Comparison of ENCODE assay signal across 8 mouse cellular contexts in the genomic region with DNA sequence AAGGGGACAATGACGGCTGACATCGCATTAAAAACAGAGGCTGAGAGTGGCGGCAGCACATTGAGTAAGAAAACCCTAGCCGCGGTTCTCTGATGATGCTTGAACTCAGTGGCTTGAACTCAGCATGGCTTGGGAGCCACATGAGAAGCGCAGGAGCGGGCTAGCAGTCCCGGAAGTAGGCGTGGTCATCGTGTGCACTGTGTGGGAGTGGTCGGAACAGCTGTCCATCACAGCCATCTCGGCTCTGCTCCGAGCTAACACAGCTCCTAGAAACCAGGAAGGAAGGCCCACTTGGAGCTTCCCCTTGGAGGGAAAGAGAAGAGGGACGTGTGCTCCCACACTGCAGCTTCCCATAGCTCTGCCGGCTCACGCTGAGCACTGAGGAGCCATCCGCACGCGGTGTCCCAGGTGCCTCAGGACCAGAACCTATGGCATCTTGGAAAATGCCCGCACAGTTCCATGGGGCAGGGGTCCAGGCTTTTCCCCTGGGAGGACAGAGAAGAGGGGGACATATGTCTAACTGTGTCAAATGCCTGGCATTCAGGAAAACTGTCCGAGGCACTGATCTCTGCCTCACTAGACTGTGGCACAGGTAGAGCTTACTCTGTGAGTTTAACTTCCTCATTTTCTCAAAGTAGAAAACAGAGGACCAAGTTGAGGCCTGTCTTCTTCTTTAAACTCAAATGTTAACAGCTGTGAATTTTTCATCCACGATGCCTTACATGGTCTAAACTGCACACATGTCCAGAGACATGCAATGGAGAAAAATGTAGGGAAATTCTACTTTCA. TPM values are rescaled to one million over a fixed set of nuclear protein-coding genes. Genes with fewer than 3 reads are reported as not detected.
DNase-seq lines count a peak whose midpoint lies in the region; ATAC-seq lines count a peak whose summit lies in the region.

No protein-coding gene starts in this region.

- ATAC-seq in kidney, embryonic 14.5 days (ENCODE audit: low FRiP score, low TSS enrichment): peak; percentile 97
- peak; percentile 81; the same call in 1 of the 2 replicates for ATAC-seq in forebrain, embryonic 13.5 days

- WGBS in kidney, embryonic 14.5 days: 34% methylated on average over 22 of the region's 22 CpGs
- 43% methylated on average over 22 of the region's 22 CpGs for WGBS in forebrain, embryonic 13.5 days
- 47% methylated on average over 22 of the region's 22 CpGs for WGBS in large intestine, adult 2 months
- WGBS in midbrain, embryonic 10.5 days: 34% methylated on average over 22 of the region's 22 CpGs

- DNase-seq in kidney, adult 18-20 months: no peak
- DNase-seq in large intestine, adult 2 months (ENCODE audit: low read depth, low spot score): peak; percentile 32
- DNase-seq in midbrain, embryonic 10.5 days (ENCODE audit: low spot score): peak; percentile 75
- no peak for DNase-seq in cerebellum, adult 9-10 months
- no peak for DNase-seq in ovary, postnatal 14 days (ENCODE audit: low spot score)
- no peak for DNase-seq in right cerebral cortex, postnatal 36 days (ENCODE audit: low spot score in 2 of 2)

- H3K4me2 ChIP-seq in kidney, embryonic 14.5 days (replicated peaks; ENCODE audit: low read depth, low read length): peak overlapping the region; percentile 30
- peak overlapping the region; percentile 33 for H3K4me2 ChIP-seq in forebrain, embryonic 13.5 days

- H3K4me1 ChIP-seq in kidney, embryonic 14.5 days (ENCODE audit: control insufficient read depth, insufficient read depth, low read length): no peaks in the 10 kb centered on the region
- 0 out of 2 replicates have a peak, but pooled peaks cover 5% of the 10 kb centered on the region for H3K4me1 ChIP-seq in forebrain, embryonic 13.5 days
- peaks cover 8% of the 10 kb centered on the region for H3K4me1 ChIP-seq in midbrain, embryonic 10.5 days

- H3K9me3 ChIP-seq in kidney, embryonic 14.5 days (ENCODE audit: control insufficient read depth, low read length): peaks cover 5% of the 10 kb centered on the region; the same call in 1 of the 2 replicates
- H3K9me3 ChIP-seq in forebrain, embryonic 13.5 days (replicated peaks): no peaks in the 10 kb centered on the region
- H3K9me3 ChIP-seq in midbrain, embryonic 10.5 days (replicated peaks): peaks cover 6% of the 10 kb centered on the region; the same call in 1 of the 2 replicates

- H3K27me3 ChIP-seq in kidney, embryonic 14.5 days (ENCODE audit: control insufficient read depth, insufficient read depth, low read length): no peaks in the 10 kb centered on the region
- no peaks in the 10 kb centered on the region for H3K27me3 ChIP-seq in forebrain, embryonic 13.5 days
- no peaks in the 10 kb centered on the region for H3K27me3 ChIP-seq in midbrain, embryonic 10.5 days (ENCODE audit: low read depth, poor library complexity, severe bottlenecking)

- peaks cover 9% of the 10 kb centered on the region; the same call in 1 of the 2 replicates for H3K36me3 ChIP-seq in kidney, embryonic 14.5 days (ENCODE audit: control insufficient read depth, insufficient read depth, low read length)
- H3K36me3 ChIP-seq in forebrain, embryonic 13.5 days (ENCODE audit: poor library complexity, severe bottlenecking): peaks cover 73% of the 10 kb centered on the region
- H3K36me3 ChIP-seq in midbrain, embryonic 10.5 days: peaks cover 68% of the 10 kb centered on the region

- no peak overlapping the region for H3K27ac ChIP-seq in kidney, embryonic 14.5 days (ENCODE audit: low read depth, low read length)
- no peak overlapping the region for H3K27ac ChIP-seq in forebrain, embryonic 13.5 days
- H3K27ac ChIP-seq in midbrain, embryonic 10.5 days (replicated peaks): peak overlapping the region; percentile 77

- H3K9ac ChIP-seq in kidney, embryonic 14.5 days (ENCODE audit: low read depth, low read length): no peak overlapping the region
- no peak overlapping the region for H3K9ac ChIP-seq in forebrain, embryonic 13.5 days

- peak overlapping the region; percentile 14 for H3K4me3 ChIP-seq in kidney, embryonic 14.5 days (ENCODE audit: low read length)
- no peak overlapping the region for H3K4me3 ChIP-seq in forebrain, embryonic 13.5 days
- H3K4me3 ChIP-seq in midbrain, embryonic 10.5 days: peak overlapping the region; percentile 36

RNA-seq across cellular contexts. Expression of a gene that starts 43.1 kb away (rescaled TPM):
- 7.7 and 13.3 TPM in 2 replicates for polyA plus RNA-seq in kidney, embryonic 14.5 days (2014; fragmentation: Nextera tagmentation; extraction: Ambion mirVana)
- polyA plus RNA-seq in forebrain, embryonic 13.5 days (2015; fragmentation: Nextera tagmentation; extraction: Ambion mirVana): 31.6 and 38.5 TPM in 2 replicates
- 0.93 and 1.2 TPM in 2 replicates for polyA plus RNA-seq in large intestine, adult 2 months (2012; rRNA removed)
- 24.2 and 29.5 TPM in 2 replicates for polyA plus RNA-seq in midbrain, embryonic 10.5 days (2016; fragmentation: Nextera tagmentation; extraction: Ambion mirVana)

Comparison
In these comparisons a context has a peak if more than half of its experiments do, and no peak if none do; other contexts are left out.
1. DNase-seq: peak in large intestine, adult 2 months (single experiment) and midbrain, embryonic 10.5 days (single experiment); none in kidney, adult 18-20 months (single experiment), cerebellum, adult 9-10 months (single experiment), ovary, postnatal 14 days (single experiment) and right cerebral cortex, postnatal 36 days (0 of 2).